Mouse (Mus musculus) liver, postnatal 0 days (tissue): ENCODE measurements at regions not wholly inside any gene's neighbourhood (a gene's known extent, or its start where the extent isn't known, plus 50 kb on each side); places are given as distances from the start of the nearest gene placed in this dataset.

ENCODE experiments used
- CTCF ChIP-seq: sonication (generic); IDR thresholded peaks from 2 replicates; pipeline ENCODE4 v1.5.1; 2016; ENCODE audit warnings: antibody characterized with exemption, low read depth
- EP300 ChIP-seq: IDR thresholded peaks from 2 replicates; pipeline ENCODE4 v1.6.1; 2016; ENCODE audit warnings: antibody characterized with exemption, low read depth, mild to moderate bottlenecking

- TF ChIP-seq EP300 (no peak), CTCF (no peak)
These were observed 539.4 kb downstream of the Gm6377 start for GRCm38 (mm10) chrX:109735967-109736366.
